Mouse (Mus musculus): Measurements from ENCODE around the gene 1700003H04Rik. TPM values are rescaled to one million over a fixed set of nuclear protein-coding genes. Genes with fewer than 3 reads are reported as not detected.

The 1700003H04Rik gene
- not detected in 2 replicates for polyA plus RNA-seq (2012; rRNA removed)

DNA sequence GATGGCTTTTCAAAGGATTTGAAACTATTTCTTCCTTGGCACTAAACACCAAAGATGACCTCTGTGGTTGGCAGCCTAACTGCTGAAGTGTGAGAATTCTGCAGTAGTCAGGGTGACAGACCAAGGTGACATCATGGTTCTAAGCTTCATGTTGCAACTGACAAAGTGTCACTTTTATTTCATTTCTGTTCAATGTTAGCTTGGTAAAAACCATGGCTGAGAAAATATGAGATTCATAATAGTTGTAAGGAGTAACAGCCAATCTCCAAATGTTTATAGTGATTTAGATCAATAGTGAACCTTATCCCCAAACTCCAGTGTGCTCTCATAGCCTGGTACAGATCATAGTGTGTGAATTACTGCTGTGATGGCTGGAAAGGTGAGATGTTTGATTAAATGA is at the start of gene 1700003H04Rik:
Gene 1700003H04Rik (minus strand): TSS at position 101 of the 400 bp plus-strand sequence.
- Histone ChIP-seq H3K27me3 (replicated peaks; ENCODE audit: control insufficient read depth, insufficient read depth, low read length) (no peaks in the 10 kb centered on the region), H3K4me1 (ENCODE audit: control insufficient read depth, insufficient read depth, low read length) (no peaks in the 10 kb centered on the region), H3K27ac (ENCODE audit: insufficient read depth, low read depth, low read length) (no peak within 1 kb of the TSS), H3K36me3 (ENCODE audit: control insufficient read depth, insufficient read depth, low read length) (no peaks in the 10 kb centered on the region), H3K4me3 (ENCODE audit: insufficient read depth, low read depth, low read length) (no peak within 1 kb of the TSS)
- DNase-seq, result no peak
- TF ChIP-seq POLR2A (IDR thresholded peaks at IDR 0.05; ENCODE audit: low read depth, low read length) (no peak), CTCF (conservative IDR thresholded peaks at IDR 0.05; ENCODE audit: insufficient read depth, insufficient read length, low read depth, low read length) (no peak)

DNA sequence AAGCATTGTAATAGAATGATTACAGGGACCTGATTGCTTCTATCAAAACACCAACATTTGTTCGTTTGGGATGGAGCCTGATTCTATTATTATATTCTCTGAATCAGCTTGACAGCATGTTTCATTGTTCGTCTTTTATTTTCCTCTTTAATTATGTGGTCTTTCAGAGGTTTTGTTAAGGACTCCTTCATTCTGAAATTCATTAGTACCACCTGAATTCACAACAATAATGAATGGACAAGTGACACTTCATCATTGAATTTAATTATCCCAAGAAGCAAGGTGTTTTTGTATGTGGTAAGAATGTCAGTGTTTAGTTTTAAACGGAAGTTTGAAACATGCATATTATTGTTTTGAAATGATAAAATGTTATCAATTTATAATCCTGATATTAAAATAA is 42.1 kb upstream of the 1700003H04Rik start:
- Histone ChIP-seq H3K27me3 (replicated peaks; ENCODE audit: control insufficient read depth, insufficient read depth, low read length) (no peaks in the 10 kb centered on the region), H3K4me3 (ENCODE audit: insufficient read depth, low read depth, low read length) (no peak overlapping the region), H3K4me1 (ENCODE audit: control insufficient read depth, insufficient read depth, low read length) (no peaks in the 10 kb centered on the region), H3K27ac (ENCODE audit: insufficient read depth, low read depth, low read length) (no peak overlapping the region), H3K36me3 (ENCODE audit: control insufficient read depth, insufficient read depth, low read length) (no peaks in the 10 kb centered on the region)
- WGBS, result 65% methylated on average over 3 of the region's 3 CpGs
- DNase-seq, result no peak
- no peak for TF ChIP-seq CTCF (conservative IDR thresholded peaks at IDR 0.05; ENCODE audit: insufficient read depth, insufficient read length, low read depth, low read length)

DNA sequence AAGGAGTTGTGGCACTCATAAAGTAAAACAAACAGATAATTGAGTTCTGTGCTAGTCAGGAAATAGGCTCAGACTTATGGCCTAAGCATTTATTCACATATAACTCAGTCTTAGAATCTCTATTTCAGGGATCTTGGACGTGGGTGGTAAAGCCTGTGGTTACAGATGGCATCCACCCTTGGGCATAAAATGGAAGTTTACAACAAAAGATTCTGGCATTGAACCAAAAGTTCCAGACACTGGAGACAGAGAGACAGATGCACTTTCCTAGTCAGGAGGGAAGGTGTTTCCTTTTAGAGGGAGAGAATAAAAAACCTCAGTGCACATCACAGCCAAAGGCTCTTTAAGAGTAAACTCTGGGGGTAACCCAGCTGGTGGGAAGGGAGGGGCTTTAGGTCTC is 32.4 kb upstream of the 1700003H04Rik start:
- Histone ChIP-seq H3K27ac (ENCODE audit: insufficient read depth, low read depth, low read length) (no peak overlapping the region), H3K36me3 (ENCODE audit: control insufficient read depth, insufficient read depth, low read length) (no peaks in the 10 kb centered on the region), H3K4me1 (ENCODE audit: control insufficient read depth, insufficient read depth, low read length) (no peaks in the 10 kb centered on the region), H3K4me3 (ENCODE audit: insufficient read depth, low read depth, low read length) (no peak overlapping the region), H3K27me3 (replicated peaks; ENCODE audit: control insufficient read depth, insufficient read depth, low read length) (no peaks in the 10 kb centered on the region)
- no peak for DNase-seq
- 56% methylated on average over 1 of the region's 1 CpGs for WGBS
- TF ChIP-seq CTCF (conservative IDR thresholded peaks at IDR 0.05; ENCODE audit: insufficient read depth, insufficient read length, low read depth, low read length) (no peak), POLR2A (IDR thresholded peaks at IDR 0.05; ENCODE audit: low read depth, low read length) (no peak)

DNA sequence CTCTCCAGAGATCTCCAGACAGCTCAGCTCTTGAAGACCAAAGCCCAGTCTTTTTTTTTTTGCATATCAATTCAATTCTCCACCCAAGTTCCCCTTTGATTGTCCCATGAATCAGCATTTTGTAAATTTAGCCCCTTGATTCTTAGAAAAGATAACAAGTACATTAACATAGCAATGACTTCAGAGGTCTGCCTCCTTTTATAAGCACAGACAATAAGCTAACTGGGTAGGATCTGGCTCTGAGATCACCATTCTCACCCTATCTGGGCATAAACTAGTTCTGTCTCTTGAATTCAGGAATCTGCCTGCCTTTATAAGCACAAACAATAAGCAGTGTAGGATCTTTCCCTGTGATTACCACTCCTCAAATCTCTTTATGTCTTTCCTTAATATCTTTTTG is 29.1 kb upstream of the 1700003H04Rik start:
- no peak for TF ChIP-seq CTCF (conservative IDR thresholded peaks at IDR 0.05; ENCODE audit: insufficient read depth, insufficient read length, low read depth, low read length)
- TF ChIP-seq POLR2A (IDR thresholded peaks at IDR 0.05; ENCODE audit: low read depth, low read length), result no peak
- Histone ChIP-seq H3K4me3 (ENCODE audit: insufficient read depth, low read depth, low read length) (no peak overlapping the region), H3K27me3 (replicated peaks; ENCODE audit: control insufficient read depth, insufficient read depth, low read length) (no peaks in the 10 kb centered on the region), H3K4me1 (ENCODE audit: control insufficient read depth, insufficient read depth, low read length) (no peaks in the 10 kb centered on the region), H3K27ac (ENCODE audit: insufficient read depth, low read depth, low read length) (no peak overlapping the region), H3K36me3 (ENCODE audit: control insufficient read depth, insufficient read depth, low read length) (no peaks in the 10 kb centered on the region)
- no peak for DNase-seq

DNA sequence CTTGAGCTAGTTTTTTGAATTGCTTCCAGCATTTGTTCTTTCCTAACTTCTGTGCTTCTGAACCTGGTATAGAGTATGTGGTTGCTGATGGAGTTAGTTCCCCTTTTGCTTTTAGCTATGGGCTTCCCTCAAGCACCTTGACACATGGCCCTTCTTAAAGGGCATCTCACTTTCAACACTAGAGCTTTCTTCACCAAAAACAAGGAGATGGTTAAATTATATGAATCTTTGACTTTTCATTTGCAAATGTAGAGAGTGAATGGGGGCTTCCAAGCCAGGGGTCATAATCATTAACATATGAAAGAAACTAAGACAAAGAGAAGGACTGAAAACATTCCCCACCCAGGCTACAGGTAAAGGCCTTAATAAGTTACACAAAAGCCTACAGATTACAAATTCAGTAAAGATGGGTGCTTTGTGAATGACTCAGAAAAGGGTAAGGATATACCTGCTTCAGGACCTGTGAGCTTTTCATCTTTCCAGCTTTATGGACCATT is 25.2 kb upstream of the 1700003H04Rik start:
- H3K4me1 ChIP-seq (ENCODE audit: control insufficient read depth, insufficient read depth, low read length), result no peaks in the 10 kb centered on the region
- H3K4me3 ChIP-seq (ENCODE audit: insufficient read depth, low read depth, low read length), result no peak overlapping the region
- no peaks in the 10 kb centered on the region for H3K36me3 ChIP-seq (ENCODE audit: control insufficient read depth, insufficient read depth, low read length)
- no peak for TF ChIP-seq CTCF (conservative IDR thresholded peaks at IDR 0.05; ENCODE audit: insufficient read depth, insufficient read length, low read depth, low read length)
- TF ChIP-seq POLR2A (IDR thresholded peaks at IDR 0.05; ENCODE audit: low read depth, low read length), result no peak
- H3K27ac ChIP-seq (ENCODE audit: insufficient read depth, low read depth, low read length), result no peak overlapping the region
- no peak for DNase-seq
- no peaks in the 10 kb centered on the region for H3K27me3 ChIP-seq (replicated peaks; ENCODE audit: control insufficient read depth, insufficient read depth, low read length)

DNA sequence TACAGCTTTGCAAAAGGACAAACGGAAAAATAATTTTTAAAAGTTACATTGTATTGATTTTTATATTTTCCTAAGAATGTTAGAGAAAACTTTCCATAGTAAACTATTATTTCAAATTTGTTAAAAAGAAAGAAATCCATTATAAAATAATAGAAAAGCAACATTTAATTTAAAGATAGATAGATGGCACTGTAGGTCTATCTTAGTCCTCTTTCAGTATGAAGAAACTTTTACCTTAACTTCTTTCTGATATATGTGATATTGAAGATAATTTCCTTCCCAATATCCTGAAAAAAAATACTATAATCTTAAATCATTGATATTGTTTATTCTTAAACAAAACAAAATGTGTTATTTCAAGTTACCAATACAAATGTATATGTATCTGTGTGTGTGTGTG is 24.6 kb upstream of the 1700003H04Rik start:
- H3K4me3 ChIP-seq (ENCODE audit: insufficient read depth, low read depth, low read length), result no peak overlapping the region
- DNase-seq, result no peak
- H3K27me3 ChIP-seq (replicated peaks; ENCODE audit: control insufficient read depth, insufficient read depth, low read length), result no peaks in the 10 kb centered on the region
- H3K4me1 ChIP-seq (ENCODE audit: control insufficient read depth, insufficient read depth, low read length), result no peaks in the 10 kb centered on the region
- 70% methylated on average over 1 of the region's 1 CpGs for WGBS
- no peaks in the 10 kb centered on the region for H3K36me3 ChIP-seq (ENCODE audit: control insufficient read depth, insufficient read depth, low read length)
- TF ChIP-seq POLR2A (IDR thresholded peaks at IDR 0.05; ENCODE audit: low read depth, low read length) (no peak), CTCF (conservative IDR thresholded peaks at IDR 0.05; ENCODE audit: insufficient read depth, insufficient read length, low read depth, low read length) (no peak)
- no peak overlapping the region for H3K27ac ChIP-seq (ENCODE audit: insufficient read depth, low read depth, low read length)

DNA sequence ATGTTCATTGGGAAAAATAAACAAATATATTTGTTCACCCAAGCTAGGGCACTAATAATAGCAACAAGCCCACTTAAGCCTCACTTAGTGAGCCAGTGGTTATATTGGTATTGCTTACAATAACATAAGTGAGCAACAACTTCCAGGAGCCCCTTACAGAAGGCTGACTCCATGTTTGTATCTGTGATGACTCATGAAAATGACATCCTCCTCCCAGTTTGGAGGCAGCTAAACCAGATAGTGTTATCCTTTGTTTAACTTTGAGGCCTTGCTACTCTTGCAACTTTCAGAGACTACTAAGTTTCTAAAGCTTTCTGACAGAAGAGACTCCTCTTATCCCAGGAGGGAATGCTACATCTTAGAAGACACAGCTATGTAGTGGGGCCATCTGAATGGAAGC is 16.9 kb upstream of the 1700003H04Rik start:
- no peak overlapping the region for H3K4me3 ChIP-seq (ENCODE audit: insufficient read depth, low read depth, low read length)
- H3K27me3 ChIP-seq (replicated peaks; ENCODE audit: control insufficient read depth, insufficient read depth, low read length), result no peaks in the 10 kb centered on the region
- TF ChIP-seq POLR2A (IDR thresholded peaks at IDR 0.05; ENCODE audit: low read depth, low read length) (no peak), CTCF (conservative IDR thresholded peaks at IDR 0.05; ENCODE audit: insufficient read depth, insufficient read length, low read depth, low read length) (no peak)
- DNase-seq, result no peak
- no peaks in the 10 kb centered on the region for H3K4me1 ChIP-seq (ENCODE audit: control insufficient read depth, insufficient read depth, low read length)
- H3K27ac ChIP-seq (ENCODE audit: insufficient read depth, low read depth, low read length), result no peak overlapping the region
- no peaks in the 10 kb centered on the region for H3K36me3 ChIP-seq (ENCODE audit: control insufficient read depth, insufficient read depth, low read length)

DNA sequence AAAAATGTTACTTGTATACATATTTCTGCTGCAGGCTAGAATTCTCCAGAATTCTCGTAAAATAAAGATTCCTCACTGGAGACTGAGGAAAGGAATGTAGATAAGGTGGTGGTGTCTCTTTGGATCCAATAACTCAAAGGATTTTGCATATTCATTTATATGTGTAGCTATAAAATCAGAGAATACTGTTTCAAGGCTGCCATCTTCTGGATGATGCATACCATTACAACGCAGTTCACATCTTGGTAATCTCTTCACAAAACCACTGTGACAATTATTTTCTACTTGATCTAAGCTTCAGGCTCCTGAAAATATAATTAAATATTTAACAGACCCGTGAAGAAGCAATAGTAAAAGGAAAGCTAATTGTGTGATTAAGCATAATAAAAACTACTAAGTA is 6.6 kb upstream of the 1700003H04Rik start:
- Histone ChIP-seq H3K27ac (ENCODE audit: insufficient read depth, low read depth, low read length) (no peak overlapping the region), H3K4me3 (ENCODE audit: insufficient read depth, low read depth, low read length) (no peak overlapping the region), H3K27me3 (replicated peaks; ENCODE audit: control insufficient read depth, insufficient read depth, low read length) (no peaks in the 10 kb centered on the region), H3K36me3 (ENCODE audit: control insufficient read depth, insufficient read depth, low read length) (no peaks in the 10 kb centered on the region), H3K4me1 (ENCODE audit: control insufficient read depth, insufficient read depth, low read length) (no peaks in the 10 kb centered on the region)
- WGBS, result 7% methylated on average over 3 of the region's 3 CpGs
- DNase-seq, result peak; percentile 3
- TF ChIP-seq POLR2A (IDR thresholded peaks at IDR 0.05; ENCODE audit: low read depth, low read length) (no peak), CTCF (conservative IDR thresholded peaks at IDR 0.05; ENCODE audit: insufficient read depth, insufficient read length, low read depth, low read length) (no peak)
